Mouse (Mus musculus): ENCODE data around the gene Rps2. TPM values are rescaled to one million over a fixed set of nuclear protein-coding genes. Genes with fewer than 3 reads are reported as not detected.
"Not testable (repeated sequence)": the region's sequence is repeated elsewhere in the genome, so short reads cannot be mapped to it uniquely, and the experiment has no call there.

The Rps2 gene
- polyA plus RNA-seq (2015; fragmentation: Nextera tagmentation; extraction: Ambion mirVana) = 819 and 856 TPM in 2 replicates

- H3K27ac ChIP-seq (ENCODE audit: low read depth) = no peak within 1 kb of the TSS
- H3K4me1 ChIP-seq (ENCODE audit: insufficient read depth) = peaks cover 21% of the 10 kb centered on the region
- DNase-seq (no peak), ATAC-seq (no peak)
- no peaks in the 10 kb centered on the region for H3K27me3 ChIP-seq (ENCODE audit: insufficient read depth, low read length)
- H3K36me3 ChIP-seq (replicated peaks; ENCODE audit: insufficient read depth, low read length) = peaks cover 25% of the 10 kb centered on the region
- H3K4me3 ChIP-seq (ENCODE audit: low read depth, low read length) = peak within 1 kb of the TSS; percentile 96
- peak within 1 kb of the TSS; percentile 94 for H3K9ac ChIP-seq (replicated peaks)
- TF ChIP-seq CTCF (IDR thresholded peaks at IDR 0.05; ENCODE audit: low read depth) = no peak
- no peak for TF ChIP-seq EP300 (IDR thresholded peaks at IDR 0.05; ENCODE audit: low read depth)
- 81% methylated on average over 4 of the region's 4 CpGs for WGBS (ENCODE audit: insufficient replicate concordance)
- H3K4me2 ChIP-seq (ENCODE audit: low read depth, low read length) = peak within 1 kb of the TSS; percentile 88
- no peaks in the 10 kb centered on the region for H3K9me3 ChIP-seq (ENCODE audit: low read length)
Observed at GRCm38 (mm10) chr17:24717943-24718342, at the start of gene Rps2, which contains the start of gene Rnf151. TSS of gene Rps2 (plus strand) at chr17:24718116. TSS of gene Rnf151 (minus strand) at chr17:24718063.

GRCm38 (mm10) chr17:24669214-24669544 lies 48.7 kb upstream of the Rps2 start:
- WGBS (ENCODE audit: insufficient replicate concordance) = 6% methylated on average over 15 of the region's 15 CpGs
- H3K27ac ChIP-seq (ENCODE audit: low read depth) = peak overlapping the region; percentile 95
- H3K27me3 ChIP-seq (ENCODE audit: insufficient read depth, low read length); H3K36me3 ChIP-seq (replicated peaks; ENCODE audit: insufficient read depth, low read length); DNase-seq; H3K9me3 ChIP-seq (ENCODE audit: low read length): not testable (repeated sequence)
- H3K4me3 ChIP-seq (ENCODE audit: low read depth, low read length) = peak overlapping the region; percentile 100
- ATAC-seq = peak; percentile 4
- H3K4me2 ChIP-seq (ENCODE audit: low read depth, low read length) = peak overlapping the region; percentile 98
- H3K4me1 ChIP-seq (ENCODE audit: insufficient read depth) = peaks cover 37% of the 10 kb centered on the region
- H3K9ac ChIP-seq (replicated peaks) = peak overlapping the region; percentile 99

- TF ChIP-seq EP300 (IDR thresholded peaks at IDR 0.05; ENCODE audit: low read depth) = no peak
- peak; percentile 47 for TF ChIP-seq CTCF (IDR thresholded peaks at IDR 0.05; ENCODE audit: low read depth)
- 0% methylated on average over 52 of the region's 80 CpGs for WGBS (ENCODE audit: insufficient replicate concordance)
- Histone ChIP-seq H3K9me3 (ENCODE audit: low read length) (no peaks in the 10 kb centered on the region), H3K27ac (ENCODE audit: low read depth) (peak within 1 kb of the TSS; percentile 95), H3K4me1 (ENCODE audit: insufficient read depth) (peaks cover 40% of the 10 kb centered on the region), H3K4me3 (ENCODE audit: low read depth, low read length) (peak within 1 kb of the TSS; percentile 100), H3K36me3 (replicated peaks; ENCODE audit: insufficient read depth, low read length) (no peaks in the 10 kb centered on the region), H3K9ac (replicated peaks) (peak within 1 kb of the TSS; percentile 99), H3K4me2 (ENCODE audit: low read depth, low read length) (peak within 1 kb of the TSS; percentile 98), H3K27me3 (ENCODE audit: insufficient read depth, low read length) (no peaks in the 10 kb centered on the region)
- DNase-seq (peak; percentile 97), ATAC-seq (peak; percentile 93)
Observed at GRCm38 (mm10) chr17:24669545-24670245, 48.2 kb upstream of the Rps2 start, which contains the start of gene Zfp598. TSS of gene Zfp598 (plus strand) at chr17:24669687.

DNA sequence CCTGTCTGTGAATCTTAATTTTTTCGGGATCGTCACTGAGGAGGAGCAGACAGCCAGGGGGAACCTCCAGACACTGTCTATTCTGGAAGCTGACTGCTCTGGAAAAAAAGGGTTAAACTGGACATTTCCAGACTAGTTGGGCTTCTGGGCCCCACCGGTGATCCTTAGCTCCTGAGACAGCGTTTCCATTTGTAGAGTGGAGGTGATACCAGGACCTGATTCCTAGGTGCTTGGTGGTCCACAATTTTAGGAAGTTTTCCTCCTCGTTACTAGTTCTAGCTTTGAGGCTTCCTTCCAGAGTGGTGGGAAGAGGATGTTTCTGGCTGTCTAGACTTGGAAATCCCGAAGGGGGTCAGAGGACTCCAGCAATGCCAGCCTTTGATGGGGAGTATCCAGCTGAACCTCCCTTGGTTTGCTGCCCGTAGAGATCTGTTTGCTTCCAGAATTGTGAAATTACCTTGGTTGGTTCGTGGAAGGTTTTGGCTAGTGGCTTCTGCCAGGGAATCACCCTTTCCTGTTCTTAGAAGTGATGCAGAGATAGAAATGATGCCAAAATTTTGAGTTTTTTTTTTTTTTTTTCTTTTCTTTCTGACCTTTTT lies 47.6 kb upstream of the Rps2 start:
- Histone ChIP-seq H3K36me3 (replicated peaks; ENCODE audit: insufficient read depth, low read length) (no peaks in the 10 kb centered on the region), H3K27ac (ENCODE audit: low read depth) (peak overlapping the region; percentile 95), H3K4me3 (ENCODE audit: low read depth, low read length) (peak overlapping the region; percentile 100), H3K4me2 (ENCODE audit: low read depth, low read length) (peak overlapping the region; percentile 98), H3K27me3 (ENCODE audit: insufficient read depth, low read length) (no peaks in the 10 kb centered on the region), H3K4me1 (ENCODE audit: insufficient read depth) (peaks cover 40% of the 10 kb centered on the region), H3K9ac (replicated peaks) (peak overlapping the region; percentile 99), H3K9me3 (ENCODE audit: low read length) (no peaks in the 10 kb centered on the region)
- no peak for DNase-seq
- no peak for ATAC-seq
- TF ChIP-seq CTCF (IDR thresholded peaks at IDR 0.05; ENCODE audit: low read depth) (no peak), EP300 (IDR thresholded peaks at IDR 0.05; ENCODE audit: low read depth) (no peak)
- WGBS (ENCODE audit: insufficient replicate concordance) = 5% methylated on average over 8 of the region's 8 CpGs

DNA sequence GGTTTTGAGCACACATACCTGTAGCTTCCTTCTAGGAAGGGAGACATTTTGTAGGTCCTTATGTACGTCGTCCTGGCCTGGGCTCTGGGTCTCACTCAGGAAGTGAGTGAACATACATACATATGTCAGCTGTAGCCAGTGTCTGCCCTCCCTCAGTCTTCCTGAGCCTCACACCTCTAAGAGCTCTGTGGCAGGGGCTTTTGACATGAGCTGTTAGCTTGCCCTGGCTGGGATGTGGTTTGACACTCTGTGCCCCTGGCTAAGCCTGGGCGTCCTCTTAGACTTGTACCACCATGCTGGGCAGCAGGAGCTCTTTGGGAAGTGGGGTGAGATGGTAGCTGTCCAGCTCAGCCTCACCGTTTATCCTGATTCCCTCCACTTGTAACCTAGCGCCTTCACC lies 46.6 kb upstream of the Rps2 start:
- 54% methylated on average over 5 of the region's 5 CpGs for WGBS (ENCODE audit: insufficient replicate concordance)
- Histone ChIP-seq H3K9ac (replicated peaks) (peak overlapping the region; percentile 99; the same call in 1 of the 2 replicates), H3K27ac (ENCODE audit: low read depth) (peak overlapping the region; percentile 31; the same call in 1 of the 2 replicates), H3K4me2 (ENCODE audit: low read depth, low read length) (peak overlapping the region; percentile 98), H3K9me3 (ENCODE audit: low read length) (no peaks in the 10 kb centered on the region), H3K4me1 (ENCODE audit: insufficient read depth) (peaks cover 40% of the 10 kb centered on the region), H3K4me3 (ENCODE audit: low read depth, low read length) (no peak overlapping the region), H3K27me3 (ENCODE audit: insufficient read depth, low read length) (no peaks in the 10 kb centered on the region), H3K36me3 (replicated peaks; ENCODE audit: insufficient read depth, low read length) (no peaks in the 10 kb centered on the region)
- DNase-seq = no peak
- TF ChIP-seq EP300 (IDR thresholded peaks at IDR 0.05; ENCODE audit: low read depth) = no peak
- no peak for TF ChIP-seq CTCF (IDR thresholded peaks at IDR 0.05; ENCODE audit: low read depth)
- ATAC-seq = no peak

- Histone ChIP-seq H3K4me3 (ENCODE audit: low read depth, low read length) (no peak overlapping the region), H3K27ac (ENCODE audit: low read depth) (peak overlapping the region; percentile 31; the same call in 1 of the 2 replicates), H3K9me3 (ENCODE audit: low read length) (no peaks in the 10 kb centered on the region), H3K36me3 (replicated peaks; ENCODE audit: insufficient read depth, low read length) (peaks cover 7% of the 10 kb centered on the region), H3K9ac (replicated peaks) (no peak overlapping the region; the same call in 1 of the 2 replicates), H3K4me1 (ENCODE audit: insufficient read depth) (peaks cover 40% of the 10 kb centered on the region), H3K4me2 (ENCODE audit: low read depth, low read length) (peak overlapping the region; percentile 98), H3K27me3 (ENCODE audit: insufficient read depth, low read length) (no peaks in the 10 kb centered on the region)
- DNase-seq (peak; percentile 75), ATAC-seq (peak; percentile 40)
- TF ChIP-seq CTCF (IDR thresholded peaks at IDR 0.05; ENCODE audit: low read depth) (no peak), EP300 (IDR thresholded peaks at IDR 0.05; ENCODE audit: low read depth) (no peak)
- whole genome bisulfite sequencing (ENCODE audit: insufficient replicate concordance) = 10% methylated on average over 5 of the region's 5 CpGs
Observed at GRCm38 (mm10) chr17:24672141-24672540, 45.8 kb upstream of the Rps2 start.

Data from liver, postnatal 0 days (tissue).